Mouse (Mus musculus) MEL-GATA-1-ER (cell line): ENCODE data around the gene Ctla2b.
"Not testable (repeated sequence)": the region's sequence is repeated elsewhere in the genome, so short reads cannot be mapped to it uniquely, and the experiment has no call there.

Experiments used
- DNase-seq: peaks from one replicate; pipeline ENCODE4 v3.0.0-alpha.2; 2012; ENCODE audit warnings: low read depth; ENCODE audit errors: extremely low read depth

Gene Ctla2b

DNA sequence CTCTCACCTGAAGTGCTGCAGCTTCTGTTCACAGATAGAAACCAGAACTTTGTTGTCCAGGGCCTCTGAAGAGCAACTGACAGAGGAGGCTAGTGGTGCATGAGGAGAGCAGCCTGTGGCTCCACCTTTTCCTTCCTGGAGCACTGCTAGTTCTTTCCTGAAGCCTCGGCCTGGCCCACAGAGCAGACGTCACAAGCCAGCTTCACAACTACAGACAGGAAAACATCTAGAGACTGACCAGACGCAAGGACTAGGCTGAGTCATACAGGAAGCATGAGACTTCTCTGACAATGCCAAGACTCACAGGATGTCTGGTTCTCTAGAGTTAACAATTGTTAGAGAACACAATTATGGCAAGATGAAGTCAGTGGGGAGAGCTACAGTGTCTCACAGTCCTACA lies at the start of gene Ctla2b:
Ctla2b (minus strand) TSS at position 120 of the 400 bp plus-strand sequence.
- no peak for DNase-seq

DNA sequence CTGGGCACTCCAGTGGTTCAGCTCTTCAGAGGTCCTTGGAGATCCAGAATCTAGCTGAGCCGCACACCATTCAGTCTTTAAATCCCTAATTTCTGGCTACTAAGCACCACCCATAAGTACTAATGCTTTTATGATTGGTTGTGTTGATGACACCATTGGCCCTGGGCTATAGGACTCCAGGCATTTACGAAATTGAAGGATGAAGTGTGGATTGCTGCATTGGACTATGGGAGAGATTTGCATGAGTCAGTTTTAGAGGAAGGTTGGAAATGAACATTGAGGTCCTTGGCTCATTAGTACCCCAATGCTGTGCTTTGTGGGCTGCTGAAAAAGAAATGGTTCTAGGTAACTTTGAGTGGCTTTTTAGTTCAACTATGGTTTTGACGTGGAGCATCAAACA lies 44.6 kb upstream of the Ctla2b start, which contains the start of gene Tpbpa:
Tpbpa (minus strand) TSS at position 101 of the 400 bp plus-strand sequence.
- not testable (repeated sequence) for DNase-seq

DNA sequence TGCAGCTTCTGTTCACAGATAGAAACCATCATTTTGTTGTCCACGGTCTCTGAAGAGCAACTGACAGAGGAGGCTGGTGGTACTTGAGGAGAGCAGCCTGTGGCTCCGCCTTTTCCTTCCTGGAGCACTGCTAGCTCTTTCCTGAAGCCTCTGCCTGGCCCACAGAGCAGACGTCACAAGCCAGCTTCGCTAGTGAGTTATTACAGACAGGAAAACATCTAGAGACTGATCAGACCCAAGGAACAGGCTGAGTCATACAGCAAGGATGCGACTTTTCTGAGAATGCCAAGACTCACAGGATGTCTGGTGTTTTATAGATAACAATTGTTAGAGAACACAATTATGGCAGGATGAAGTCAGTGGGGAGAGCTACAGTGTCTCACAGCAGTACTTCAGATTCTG lies 39.3 kb upstream of the Ctla2b start, which contains the start of the genes Gm49391 and Ctla2a:
Gm49391 (minus strand) TSS at position 72 of the 402 bp plus-strand sequence.
Ctla2a (minus strand) TSS at position 126 of the 402 bp plus-strand sequence.
- DNase-seq = peak; percentile 98

DNA sequence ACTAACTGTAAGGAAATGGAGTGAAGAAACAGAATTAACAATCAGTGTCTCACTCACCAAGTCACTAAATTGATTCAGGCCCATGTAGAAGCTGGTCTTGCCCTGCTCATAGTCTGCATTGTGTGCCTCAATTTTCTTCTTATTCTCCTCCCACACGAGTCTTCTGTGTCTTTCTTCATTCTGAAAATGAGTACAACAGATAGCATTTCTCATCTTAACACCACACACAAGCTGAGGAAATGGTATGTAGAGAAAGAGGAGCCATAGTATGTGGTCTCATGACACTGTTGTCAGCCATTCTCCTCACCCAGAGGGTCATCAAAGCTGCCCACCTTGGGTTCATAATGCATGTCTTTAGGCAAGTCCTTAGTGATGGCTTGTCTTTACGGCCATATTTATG lies 38.2 kb upstream of the Ctla2b start, which contains the start of gene Gm49393:
Gm49393 (minus strand) TSS at position 101 of the 400 bp plus-strand sequence.
- DNase-seq = not testable (repeated sequence)

DNA sequence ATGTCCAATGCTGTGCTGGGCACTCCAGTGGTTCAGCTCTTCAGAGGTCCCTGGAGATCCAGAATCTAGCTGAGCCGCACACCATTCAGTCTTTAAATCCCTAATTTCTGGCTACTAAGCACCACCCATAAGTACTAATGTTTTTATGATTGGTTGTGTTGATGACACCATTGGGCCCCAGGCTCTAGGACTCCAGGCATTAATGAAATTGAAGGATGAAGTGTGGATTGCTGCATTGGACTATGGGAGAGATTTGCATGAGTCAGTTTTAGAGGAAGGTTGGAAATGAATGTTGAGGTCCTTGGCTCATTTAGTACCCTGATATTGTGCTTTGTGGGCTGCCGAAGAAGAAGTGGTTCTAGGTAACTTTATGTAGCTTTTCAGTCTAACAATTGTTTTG lies 7.5 kb upstream of the Ctla2b start, which contains the start of gene Tpbpb:
Tpbpb (minus strand) TSS at position 101 of the 400 bp plus-strand sequence.
- not testable (repeated sequence) for DNase-seq

DNA sequence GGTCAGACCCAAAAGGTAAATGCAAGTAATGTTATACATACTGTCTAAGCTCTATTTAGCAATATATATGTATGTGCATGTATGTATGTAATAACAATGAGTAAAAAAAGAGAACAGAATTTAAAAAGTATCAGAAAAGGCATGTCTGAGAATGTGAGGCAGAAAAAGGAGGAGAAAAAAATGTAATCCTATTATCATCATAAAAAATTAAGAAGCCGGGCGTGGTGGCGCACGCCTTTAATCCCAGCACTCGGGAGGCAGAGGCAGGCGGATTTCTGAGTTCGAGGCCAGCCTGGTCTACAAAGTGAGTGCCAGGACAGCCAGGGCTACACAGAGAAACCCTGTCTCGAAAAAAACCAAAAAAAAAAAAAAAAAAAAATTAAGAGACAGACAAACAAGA lies 453 bp downstream of the Ctla2b start, which contains the start of gene Gm49392:
Gm49392 (minus strand) TSS at position 101 of the 400 bp plus-strand sequence.
- not testable (repeated sequence) for DNase-seq

DNA sequence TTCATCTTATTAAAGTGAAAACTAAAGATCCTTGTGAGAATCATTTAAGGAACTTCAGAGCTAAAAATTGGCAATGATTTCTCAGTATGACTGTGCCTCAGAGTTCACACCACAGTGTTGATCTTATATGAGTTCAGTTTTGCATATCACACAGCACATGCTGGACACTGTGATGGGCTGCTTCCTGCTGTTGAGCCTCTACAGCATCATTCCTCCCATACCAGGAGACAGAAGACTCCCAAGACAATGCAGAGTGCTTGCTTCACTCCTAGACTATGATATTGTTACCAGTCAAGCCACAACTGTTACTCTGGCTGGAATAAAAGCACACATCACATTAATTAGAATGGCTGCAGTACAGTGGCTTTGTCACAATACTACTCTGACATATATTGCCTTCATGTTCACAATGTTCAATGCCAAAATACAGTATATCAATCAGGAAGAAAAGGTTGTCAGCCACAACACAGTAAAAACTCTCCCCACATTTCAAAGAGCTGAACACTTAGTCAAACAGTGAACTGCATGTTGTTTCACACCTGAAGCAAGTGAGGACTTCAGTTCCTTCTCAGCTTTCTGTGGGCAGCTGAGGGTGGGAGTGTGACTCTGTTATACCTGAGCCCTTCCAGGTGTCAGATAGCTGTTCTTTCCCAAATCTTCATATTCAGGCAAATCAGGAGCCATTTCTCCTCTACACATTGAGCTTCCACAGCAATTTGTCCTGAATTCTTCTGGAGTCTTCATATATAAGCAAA lies 1.7 kb downstream of the Ctla2b start:
- DNase-seq = no peak

DNA sequence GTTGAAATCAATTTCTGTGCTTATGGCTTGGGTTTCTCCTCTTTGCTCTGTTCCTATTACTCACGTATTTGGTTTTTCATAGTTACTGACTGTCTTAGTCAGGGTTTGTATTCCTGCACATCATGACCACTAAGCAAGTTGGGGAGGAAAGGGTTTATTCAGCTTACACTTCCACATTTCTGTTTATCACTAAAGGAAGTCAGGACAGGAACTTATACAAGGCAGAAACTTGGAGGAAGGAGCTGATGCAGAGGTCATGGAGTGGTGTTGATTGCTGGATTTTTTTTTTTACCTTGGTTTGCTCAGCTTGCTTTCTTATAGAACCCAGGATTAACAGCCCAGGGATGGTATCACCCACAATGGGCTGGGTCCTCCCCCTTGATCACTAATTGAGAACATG lies 4.9 kb downstream of the Ctla2b start:
- DNase-seq = no peak

DNA sequence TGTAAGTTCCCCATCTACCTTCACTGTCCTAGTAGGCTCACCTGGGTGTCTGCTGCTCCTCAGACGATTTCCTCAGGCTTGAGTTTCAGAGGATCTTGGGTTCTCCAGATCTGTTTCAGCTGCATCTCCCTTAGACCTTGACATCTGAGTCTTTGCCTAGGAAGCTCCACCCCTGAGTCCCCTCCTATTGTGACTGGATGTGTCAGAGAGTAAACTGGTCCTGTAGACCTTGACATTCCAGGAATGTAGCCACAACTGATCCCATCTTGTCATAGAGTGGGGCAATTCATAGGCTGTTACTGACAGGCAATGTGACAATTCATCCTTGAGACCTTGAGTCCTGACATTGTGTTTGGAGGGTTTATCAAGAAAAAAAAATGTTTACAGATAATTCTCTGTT lies 33.0 kb downstream of the Ctla2b start, which contains the start of gene 4930486L24Rik:
4930486L24Rik (minus strand) TSS at position 195 of the 400 bp plus-strand sequence.
- DNase-seq = no peak

DNA sequence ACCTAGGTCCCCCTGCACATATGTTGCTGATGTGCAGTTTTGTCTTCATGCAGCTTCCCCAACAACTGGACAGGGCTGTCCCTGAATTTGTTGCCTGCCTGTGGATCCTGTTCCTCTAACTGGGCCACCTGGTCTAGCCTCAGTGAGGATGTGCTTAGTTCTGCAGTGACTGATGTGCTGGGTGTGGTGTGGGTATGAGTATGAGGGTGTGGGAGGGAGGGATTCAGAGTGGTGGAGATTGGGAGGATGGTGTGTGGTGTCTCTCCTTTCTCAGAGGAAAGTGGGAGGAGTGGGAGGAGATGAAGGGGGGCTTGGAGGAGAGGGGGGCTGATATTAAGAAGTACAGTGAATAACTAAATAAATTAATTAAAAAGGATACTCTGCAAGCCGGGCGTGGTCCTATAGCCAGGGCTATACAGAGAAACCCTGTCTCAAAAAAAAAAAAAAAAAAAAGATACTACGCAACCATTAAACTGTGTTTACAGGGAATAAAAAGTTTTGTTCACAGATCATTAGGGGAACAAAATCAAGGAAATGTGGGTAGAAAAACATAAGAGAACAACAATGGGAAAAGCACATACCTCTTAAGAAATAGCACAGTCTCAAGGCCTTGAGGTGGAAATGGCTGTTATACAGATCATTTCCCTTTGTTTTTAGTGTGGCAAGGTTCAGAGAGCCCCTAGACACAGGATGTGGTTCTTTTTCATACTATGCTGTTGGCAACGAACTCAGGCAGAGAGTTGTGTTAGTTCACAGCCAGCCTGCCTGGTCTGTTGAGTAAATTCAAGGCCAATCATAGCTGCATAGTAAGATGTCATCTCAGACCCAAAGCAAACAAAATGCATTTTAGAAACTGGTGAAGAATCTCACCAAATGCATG lies 48.8 kb downstream of the Ctla2b start:
- no peak for DNase-seq
